Mouse (Mus musculus): ENCODE results near the gene Gm14418.
"Not testable (repeated sequence)": the region's sequence is repeated elsewhere in the genome, so short reads cannot be mapped to it uniquely, and the experiment has no call there.

Gm14418 gene

GRCm38 (mm10) chr2:177398096-177398495 lies at the start of gene Gm14418:
Gene Gm14418 (minus strand): TSS chr2:177398320.
- not testable (repeated sequence) for DNase-seq (ENCODE audit: low spot score in 2 of 2)
